Mouse (Mus musculus) G1E (cell line): ENCODE results near the gene Capn5.

Experiments
- CTCF ChIP-seq: IDR thresholded peaks from 2 replicates; pipeline ENCODE4 v1.5.1; 2012; ENCODE audit warnings: low read depth, low read length, inconsistent platforms, mixed read lengths
- GATA1 ChIP-seq: IDR thresholded peaks from 2 replicates; pipeline ENCODE4 v1.6.1; 2012; ENCODE audit warnings: borderline replicate concordance, low read length, inconsistent platforms, mixed read lengths
- GATA2 ChIP-seq: IDR thresholded peaks from 2 replicates; pipeline ENCODE4 v1.6.1; 2012; ENCODE audit warnings: low read depth, low read length, inconsistent platforms, borderline replicate concordance

- TF ChIP-seq CTCF, result no peak
- TF ChIP-seq GATA2, result no peak
- TF ChIP-seq GATA1, result no peak
These were observed 38.9 kb downstream of the Capn5 start for GRCm38 (mm10) chr7:98139216-98139615.
